Mouse (Mus musculus): ENCODE results near the gene Dlgap1.

Dlgap1 gene

DNA sequence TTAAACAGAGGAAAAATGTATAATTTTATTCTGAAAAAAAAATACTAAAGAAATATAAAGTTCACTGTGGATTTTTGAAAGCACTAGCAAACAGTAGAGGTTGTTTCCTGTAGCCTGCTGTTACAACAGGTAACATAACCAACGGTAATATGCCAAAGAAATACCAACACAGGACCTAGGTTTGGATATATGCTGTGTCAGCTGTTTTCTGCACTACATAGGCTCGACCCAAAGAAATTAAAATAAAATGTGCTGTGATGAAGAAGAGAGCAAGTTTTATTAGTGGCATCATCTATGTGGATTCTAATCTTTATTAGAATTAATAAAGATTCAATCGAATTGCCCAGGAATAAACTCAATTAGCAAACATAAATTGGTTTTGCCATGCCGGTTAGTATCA lies 378.5 kb downstream of the Dlgap1 start:
- DNase-seq = no peak

DNA sequence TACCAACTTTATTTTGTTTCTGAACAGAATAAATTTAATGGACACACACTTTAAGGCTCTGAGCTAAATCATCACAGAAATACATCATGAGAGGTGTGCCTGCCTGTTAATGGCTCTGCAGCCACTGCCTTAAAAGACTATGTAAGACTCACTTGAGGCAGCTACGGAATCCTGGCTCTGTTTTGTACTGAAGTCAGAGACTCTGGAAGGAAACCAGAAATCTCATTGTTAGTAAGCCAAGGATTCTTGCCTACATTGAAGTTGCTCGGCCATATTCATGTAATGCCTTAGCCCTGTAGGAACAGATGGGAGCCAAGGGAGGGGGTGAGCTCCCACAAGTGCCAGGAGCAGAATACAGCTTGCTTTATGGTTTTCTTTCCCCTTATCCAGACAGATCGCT lies 394.7 kb downstream of the Dlgap1 start:
- no peak for DNase-seq

DNA sequence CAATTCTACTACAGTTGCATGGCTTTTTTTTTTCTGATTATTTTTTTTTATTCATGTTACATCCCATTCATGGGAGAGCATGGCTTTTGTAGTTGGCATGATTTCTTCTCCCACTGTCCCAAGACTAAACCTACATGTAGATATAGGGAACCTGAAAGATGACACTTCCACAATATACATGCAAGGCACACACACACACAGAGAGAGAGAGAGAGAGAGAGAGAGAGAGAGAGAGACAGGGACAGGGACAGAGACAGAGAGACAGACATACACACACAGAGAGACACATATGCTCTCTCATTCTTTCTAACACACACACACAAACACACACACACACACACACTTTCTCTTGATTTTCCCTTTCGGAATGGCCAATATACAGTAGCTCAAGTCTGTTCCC lies 395.1 kb downstream of the Dlgap1 start:
- DNase-seq = no peak

DNA sequence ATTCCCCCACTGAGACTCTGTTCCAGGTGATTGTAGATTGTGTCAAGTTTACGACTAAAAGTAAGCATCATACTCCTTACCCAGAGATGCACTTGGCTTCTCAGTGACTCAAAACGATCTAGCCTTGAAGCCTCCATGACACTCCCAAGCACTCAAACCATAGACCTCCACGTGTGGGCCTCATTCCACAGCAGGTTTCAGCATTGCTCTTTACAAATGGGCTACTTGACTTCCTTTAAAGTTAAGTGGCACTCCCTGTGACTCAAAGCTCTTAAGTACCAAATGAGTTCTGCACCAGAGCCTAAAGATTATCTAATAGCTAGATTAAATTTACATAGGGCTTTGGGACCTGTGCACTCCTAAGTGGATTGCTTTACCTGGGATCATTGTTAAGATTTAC lies 400.3 kb downstream of the Dlgap1 start:
- DNase-seq = no peak

- DNase-seq = peak in 1 of 2 experiments; percentile 33
Measured at GRCm38 (mm10) chr17:70377020-70377419, 408.1 kb downstream of the Dlgap1 start.

GRCm38 (mm10) chr17:70388447-70388846 lies 419.6 kb downstream of the Dlgap1 start:
- DNase-seq = no peak

DNA sequence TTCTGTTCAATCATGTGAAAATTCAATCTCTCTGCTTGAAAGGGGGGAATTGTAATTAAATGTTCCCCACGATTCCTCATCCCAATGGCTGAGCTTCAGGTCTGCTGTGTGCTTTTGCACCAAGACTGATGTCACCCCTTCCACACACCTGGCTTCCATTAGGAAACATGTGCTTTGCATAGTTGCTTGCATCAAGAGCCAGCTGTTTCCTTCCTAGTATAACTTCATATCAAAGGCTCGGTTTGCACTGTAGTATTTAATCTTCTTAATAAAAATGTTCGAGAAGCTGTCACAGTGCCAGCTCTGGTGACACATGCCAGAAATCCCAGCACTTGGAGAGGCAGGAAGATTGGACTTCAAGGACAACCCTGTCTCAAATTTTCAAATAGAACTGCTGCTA lies 428.3 kb downstream of the Dlgap1 start:
- no peak for DNase-seq

DNA sequence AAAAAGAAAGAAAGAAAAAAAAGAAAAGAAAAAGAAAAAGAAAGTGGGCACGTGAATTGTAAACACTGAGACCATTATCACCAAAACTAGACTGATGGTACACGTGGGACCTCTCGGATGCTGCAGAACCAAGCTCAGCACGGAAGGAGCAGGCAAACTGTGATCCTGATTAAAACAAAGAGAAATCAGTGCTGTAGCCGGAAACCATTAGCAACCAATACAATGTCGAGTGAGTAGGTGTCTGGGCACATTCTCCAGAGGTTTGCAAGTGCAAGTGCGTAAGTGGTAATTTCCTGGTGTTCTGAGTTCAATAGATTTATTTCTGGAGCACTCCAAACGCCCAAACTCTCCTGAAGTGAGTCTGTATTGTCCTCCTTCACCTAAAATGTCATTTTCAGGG lies 428.8 kb downstream of the Dlgap1 start:
- DNase-seq = no peak

DNA sequence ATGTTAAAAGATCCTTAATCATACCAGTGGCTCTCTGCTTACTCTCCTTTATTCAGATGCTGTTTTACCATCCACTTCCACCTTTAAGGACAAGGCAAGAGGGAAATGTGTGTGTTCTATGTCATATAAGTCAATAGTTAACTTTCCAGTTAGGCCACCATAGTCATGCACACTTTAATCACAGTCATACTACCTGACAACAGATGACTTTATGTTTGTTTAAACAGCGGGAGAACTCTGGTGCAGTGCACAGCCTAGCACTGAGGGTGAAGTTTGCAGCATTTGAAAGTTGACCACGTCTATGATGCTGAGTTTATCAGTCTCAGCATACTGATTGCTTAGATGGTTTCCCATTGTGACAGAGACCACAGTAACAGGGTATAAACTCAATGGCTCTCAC lies 433.0 kb downstream of the Dlgap1 start:
- no peak for DNase-seq

DNA sequence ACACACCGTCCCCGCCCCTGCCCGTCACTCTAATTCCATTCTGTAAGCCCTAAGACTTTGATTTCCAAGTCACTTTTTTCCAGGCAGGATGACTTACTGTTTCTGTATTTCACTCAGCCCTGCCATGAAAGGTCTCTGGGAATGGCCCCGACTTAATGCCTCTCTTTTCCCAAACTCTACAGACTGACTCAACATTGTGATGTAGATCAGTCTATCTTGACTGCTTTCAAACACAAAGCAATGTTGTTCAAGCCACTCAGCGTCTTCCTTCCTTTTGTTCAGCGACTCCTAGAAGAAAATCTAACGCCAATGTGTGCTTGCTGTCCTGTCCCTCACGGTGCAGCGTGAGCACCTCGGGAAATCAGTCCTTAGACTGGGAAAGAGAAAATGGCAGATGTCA lies 434.9 kb downstream of the Dlgap1 start:
- no peak for DNase-seq

DNA sequence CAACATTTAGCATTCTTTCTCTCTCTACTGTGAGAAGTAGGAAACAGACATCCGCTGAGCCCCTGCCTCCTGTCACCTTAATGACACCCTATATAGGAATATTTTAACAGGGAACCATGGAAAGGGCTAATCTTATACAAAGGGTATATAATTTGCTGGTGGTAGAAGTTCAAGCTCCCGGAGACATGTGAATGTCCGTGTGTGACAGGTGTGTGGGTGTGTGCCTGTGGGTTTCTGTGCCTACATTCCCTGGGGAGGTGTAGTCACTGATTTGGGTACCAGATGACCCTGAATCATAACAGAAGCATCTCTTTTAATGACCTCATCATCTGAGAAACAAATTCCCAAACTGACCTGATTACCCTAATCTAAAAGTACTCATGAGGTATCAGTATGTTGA lies 445.3 kb downstream of the Dlgap1 start:
- no peak for DNase-seq

- DNase-seq = no peak
Measured at GRCm38 (mm10) chr17:70427866-70428265, 459.0 kb downstream of the Dlgap1 start.

DNA sequence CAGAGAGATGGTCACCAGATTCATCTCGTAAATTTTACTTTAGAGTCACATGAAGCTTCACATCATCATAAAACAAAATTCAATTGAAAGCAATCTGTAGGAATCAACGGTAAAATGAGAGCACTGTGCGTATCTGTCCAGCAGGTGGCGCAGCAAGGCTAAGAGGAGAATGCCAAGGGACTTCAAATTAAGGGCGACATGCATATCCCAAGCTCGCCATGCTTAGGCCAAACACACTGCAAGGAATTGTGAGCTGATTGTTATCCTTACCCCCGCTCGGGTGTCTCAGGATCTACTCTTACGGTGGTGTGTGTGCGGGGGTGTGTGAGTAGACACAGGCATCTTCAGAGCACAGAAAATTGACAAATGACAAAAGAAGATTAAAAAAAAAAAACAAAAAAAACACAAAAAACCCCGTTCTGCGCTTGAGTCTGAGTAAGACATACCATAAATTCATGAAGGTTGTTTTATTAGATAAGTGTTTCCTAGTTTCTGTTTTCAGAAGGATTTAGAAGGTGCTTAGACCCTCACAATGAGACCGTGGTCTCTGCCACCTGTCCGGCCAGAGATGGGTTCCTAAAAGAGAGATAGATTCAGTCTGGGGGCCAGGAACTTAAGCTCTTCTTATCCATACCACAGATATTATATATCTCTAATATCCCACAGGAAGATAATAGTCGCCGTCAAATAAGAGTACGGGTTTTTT lies 461.0 kb downstream of the Dlgap1 start:
- peak; percentile 56 to 83 for DNase-seq

- peak; percentile 8 to 65 for DNase-seq
Measured at GRCm38 (mm10) chr17:70430452-70430787, 461.5 kb downstream of the Dlgap1 start.

- no peak for DNase-seq
Measured at GRCm38 (mm10) chr17:70432834-70433233, 464.0 kb downstream of the Dlgap1 start.

- DNase-seq = no peak
Measured at GRCm38 (mm10) chr17:70434549-70434948, 465.7 kb downstream of the Dlgap1 start.

- DNase-seq = no peak
Measured at GRCm38 (mm10) chr17:70435612-70436011, 466.7 kb downstream of the Dlgap1 start.

DNA sequence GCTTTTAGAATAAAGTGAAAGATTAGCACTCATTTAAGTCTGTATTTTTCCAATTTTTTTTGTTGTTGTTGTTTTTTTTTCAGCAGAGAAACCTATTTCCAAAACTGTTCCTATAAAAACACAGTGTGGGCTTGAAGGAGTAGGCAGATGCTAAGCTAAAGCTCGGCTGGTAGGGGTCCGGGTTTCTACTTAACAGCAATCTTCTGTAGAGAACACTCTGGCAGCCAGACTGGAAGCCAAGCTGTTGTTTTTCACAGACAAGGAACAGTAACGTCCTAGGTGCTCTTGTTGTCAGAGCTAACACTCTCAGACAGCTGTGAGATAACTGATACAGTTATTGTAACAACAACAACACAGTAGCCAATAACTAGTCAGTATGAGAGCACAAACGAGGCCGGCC lies 468.4 kb downstream of the Dlgap1 start:
- no peak for DNase-seq

GRCm38 (mm10) chr17:70442976-70443375 lies 474.1 kb downstream of the Dlgap1 start:
- no peak for DNase-seq

DNA sequence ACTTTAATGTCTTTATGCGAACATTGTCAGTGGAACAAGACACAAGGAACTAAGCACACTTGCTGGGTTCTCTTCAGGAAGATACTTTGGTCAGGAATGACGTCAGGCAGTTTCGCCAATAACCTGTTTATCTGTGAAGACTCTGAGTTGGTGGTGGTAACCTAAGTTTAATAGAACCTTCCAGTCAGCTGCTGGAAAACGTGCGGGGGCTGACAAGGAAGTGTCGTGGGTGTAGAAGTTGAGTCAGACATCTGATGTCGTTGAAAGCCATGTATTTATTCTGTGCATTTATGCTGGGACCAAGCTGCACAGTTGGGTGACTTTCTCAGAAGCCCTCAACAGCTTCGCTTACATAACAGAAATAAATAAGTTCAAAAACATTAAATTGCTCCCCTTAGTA lies 477.6 kb downstream of the Dlgap1 start:
- no peak for DNase-seq

GRCm38 (mm10) chr17:70455036-70455435 lies 486.2 kb downstream of the Dlgap1 start:
- no peak for DNase-seq

DNA sequence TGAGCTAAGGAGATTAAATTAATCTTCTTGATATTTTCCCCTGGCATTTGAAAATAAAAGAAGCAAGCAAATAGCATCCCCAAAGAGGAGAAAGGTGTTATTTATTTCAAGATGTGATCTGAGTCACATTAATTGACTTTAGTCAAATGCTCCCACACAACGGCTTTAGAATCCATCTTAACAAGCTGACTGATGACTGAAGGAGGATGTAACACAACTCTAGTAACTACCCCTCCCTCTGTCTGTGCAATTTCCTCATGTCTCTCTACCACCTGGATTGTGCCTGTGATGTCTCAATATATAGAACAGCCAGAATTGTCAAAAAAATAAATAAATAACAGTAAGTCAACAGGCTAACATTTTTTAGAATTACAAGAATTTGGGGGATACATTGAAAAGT lies 488.2 kb downstream of the Dlgap1 start:
- no peak for DNase-seq

GRCm38 (mm10) chr17:70462231-70462630 lies 493.4 kb downstream of the Dlgap1 start:
- DNase-seq = no peak

GRCm38 (mm10) chr17:70462771-70463491 lies 494.1 kb downstream of the Dlgap1 start:
- no peak for DNase-seq

DNA sequence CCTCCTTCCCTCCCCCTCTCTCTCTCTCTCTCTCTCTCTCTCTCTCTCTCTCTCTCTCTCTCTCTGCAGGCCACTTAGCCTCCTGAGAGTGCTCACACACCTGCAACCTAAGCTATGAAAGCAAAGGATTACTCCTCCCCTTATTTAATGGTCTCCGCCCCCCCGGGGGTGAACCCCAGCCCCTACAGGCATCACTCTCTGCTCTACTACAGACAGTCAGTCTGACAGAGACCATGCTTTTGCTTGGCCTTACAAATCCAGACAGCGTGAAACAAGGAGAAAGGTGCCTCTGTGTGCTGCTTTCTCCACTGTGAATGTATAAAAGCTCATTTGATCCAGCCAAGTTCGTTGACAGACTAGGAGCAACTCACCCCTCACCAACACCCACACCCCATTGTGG lies 497.5 kb downstream of the Dlgap1 start:
- DNase-seq = no peak
